Mouse (Mus musculus) limb, embryonic 15.5 days (tissue): ENCODE measurements around the gene Anapc15. TPM values are rescaled to one million over a fixed set of nuclear protein-coding genes. Genes with fewer than 3 reads are reported as not detected.
A peak's percentile ranks its signal among the peaks of the same experiment; 100 is the strongest.
"Not testable (repeated sequence)": the region's sequence is repeated elsewhere in the genome, so short reads cannot be mapped to it uniquely, and the experiment has no call there.

Experiments
- ATAC-seq: fragments of 200-750 bp; cut with Nextera tagmentation; 2 replicates; pipeline ENCODE4 v1.8.0; 2017; ENCODE audit warnings: low read depth, moderate TSS enrichment; ENCODE audit not compliant: insufficient number of reproducible peaks, low FRiP score, low TSS enrichment
- H3K27ac ChIP-seq: fragments of 300-500 bp; sonication (generic); 2 replicates; pipeline ENCODE4 v1.5.1; 2015; ENCODE audit warnings: moderate library complexity, mild to moderate bottlenecking, inconsistent platforms
- H3K27me3 ChIP-seq: fragments of 300-500 bp; sonication (generic); 2 replicates; pipeline ENCODE4 v1.6.1; 2015; ENCODE audit warnings: inconsistent platforms
- H3K36me3 ChIP-seq: fragments of 300-500 bp; sonication (generic); 2 replicates; pipeline ENCODE4 v1.6.1; 2015; ENCODE audit warnings: inconsistent platforms
- H3K4me1 ChIP-seq: fragments of 300-500 bp; sonication (generic); 2 replicates; pipeline ENCODE4 v1.6.1; 2015; ENCODE audit warnings: inconsistent platforms
- H3K4me2 ChIP-seq: fragments of 300-500 bp; sonication (generic); 2 replicates; pipeline ENCODE4 v1.6.1; 2015; ENCODE audit warnings: mild to moderate bottlenecking, inconsistent platforms
- H3K4me3 ChIP-seq: fragments of 300-500 bp; sonication (generic); 2 replicates; pipeline ENCODE4 v1.5.1; 2015; ENCODE audit warnings: mild to moderate bottlenecking, inconsistent platforms
- H3K9ac ChIP-seq: fragments of 300-500 bp; sonication (generic); 2 replicates; pipeline ENCODE4 v1.6.1; 2015; ENCODE audit warnings: inconsistent platforms
- H3K9me3 ChIP-seq: fragments of 300-500 bp; sonication (generic); 2 replicates; pipeline ENCODE4 v1.6.1; 2016; ENCODE audit warnings: inconsistent platforms
- WGBS: fragments of 180-500 bp; shearing (Covaris S2); methylation state at CpG from one replicate; pipeline ENCODE4 v1.1.7; 2015; 5-methylcytosine and 5-hydroxymethylcytosine counted together
- polyA plus RNA-seq: library from polyadenylated mRNA; unstranded; fragments of >200 nt; fragmentation: Nextera tagmentation; extraction: Ambion mirVana; gene quantifications from 2 replicates; pipeline ENCODE4 v1.2.1, GENCODE M21; 2015

The Anapc15 gene
- polyA plus RNA-seq, 1 experiment from 2014 or later: 56.5 TPM

DNA sequence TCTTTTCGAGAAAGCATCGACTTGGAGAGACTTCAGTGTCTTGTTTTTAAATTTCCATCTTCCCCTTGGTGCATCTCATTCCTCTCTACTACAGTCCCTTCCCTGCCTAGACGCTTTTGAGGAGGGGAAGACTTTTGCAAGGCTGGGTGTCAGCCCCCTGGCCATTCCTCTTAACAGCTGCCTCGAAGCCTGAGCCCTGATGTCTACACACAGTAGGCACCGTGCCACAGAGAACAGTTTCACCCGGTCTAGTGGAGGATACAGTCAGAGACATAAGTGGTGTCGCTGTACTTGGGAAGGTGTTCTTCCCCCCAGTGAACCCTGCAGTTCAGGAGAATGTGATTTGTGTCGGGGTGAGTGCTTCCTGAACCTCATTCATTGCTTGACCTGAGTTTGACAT is 43.2 kb downstream of the Anapc15 start:
- Histone ChIP-seq H3K4me3 (peak overlapping the region; percentile 89), H3K4me1 (peaks cover 26% of the 10 kb centered on the region), H3K9me3 (no peaks in the 10 kb centered on the region), H3K36me3 (peaks cover 32% of the 10 kb centered on the region), H3K9ac (peak overlapping the region; percentile 96), H3K27ac (peak overlapping the region; percentile 98), H3K4me2 (peak overlapping the region; percentile 55), H3K27me3 (no peaks in the 10 kb centered on the region)
- ATAC-seq: no peak
- 55% methylated on average over 8 of the region's 8 CpGs for WGBS

DNA sequence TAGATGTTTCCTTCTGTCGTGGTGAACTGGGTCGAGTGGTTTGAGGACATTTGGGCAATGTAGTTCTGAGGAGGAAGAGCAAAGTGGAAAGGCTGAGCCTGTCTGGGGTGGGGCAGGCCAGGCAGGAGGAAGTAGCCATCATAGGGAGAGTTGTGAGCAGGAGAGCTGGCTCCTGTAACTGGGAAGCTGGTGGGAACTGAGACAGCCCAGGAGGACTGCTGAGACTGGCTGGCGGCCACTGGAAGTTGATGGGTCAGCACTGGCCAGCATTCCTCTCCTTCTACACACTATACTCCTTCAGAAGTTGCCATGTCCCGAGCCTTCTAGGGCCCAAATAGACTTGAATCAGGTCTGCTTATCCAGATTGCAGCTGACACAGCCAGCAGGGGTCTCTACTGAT is 44.9 kb downstream of the Anapc15 start:
- Histone ChIP-seq H3K27ac (no peak overlapping the region), H3K4me1 (peaks cover 26% of the 10 kb centered on the region), H3K9me3 (no peaks in the 10 kb centered on the region), H3K4me2 (no peak overlapping the region), H3K4me3 (no peak overlapping the region), H3K36me3 (peaks cover 43% of the 10 kb centered on the region), H3K9ac (no peak overlapping the region), H3K27me3 (no peaks in the 10 kb centered on the region)
- ATAC-seq: no peak
- WGBS: 73% methylated on average over 4 of the region's 4 CpGs

DNA sequence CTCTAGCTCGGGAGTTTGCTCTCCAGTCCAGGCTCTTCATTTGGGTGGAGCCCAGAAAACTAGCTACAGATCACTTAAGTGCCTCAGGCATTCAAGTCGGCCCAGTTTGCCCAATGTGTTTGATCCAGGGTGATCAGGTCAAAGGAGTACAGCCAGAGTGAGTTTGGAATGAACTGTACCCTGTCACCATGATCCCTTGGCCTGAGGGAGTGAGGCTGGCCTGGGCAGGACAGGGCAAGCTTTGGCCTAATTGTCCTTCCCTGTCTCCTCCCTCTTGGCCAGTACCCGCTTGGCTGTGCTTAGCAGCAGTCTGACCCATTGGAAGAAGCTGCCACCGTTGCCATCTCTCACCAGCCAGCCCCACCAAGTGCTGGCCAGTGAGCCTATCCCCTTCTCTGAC is 46.6 kb downstream of the Anapc15 start:
- no peak overlapping the region for H3K9ac ChIP-seq
- H3K36me3 ChIP-seq: peaks cover 60% of the 10 kb centered on the region
- no peaks in the 10 kb centered on the region for H3K9me3 ChIP-seq
- H3K27me3 ChIP-seq: no peaks in the 10 kb centered on the region
- no peak for ATAC-seq
- H3K4me3 ChIP-seq: no peak overlapping the region
- H3K27ac ChIP-seq: no peak overlapping the region
- peaks cover 22% of the 10 kb centered on the region for H3K4me1 ChIP-seq
- no peak overlapping the region for H3K4me2 ChIP-seq
- 72% methylated on average over 4 of the region's 4 CpGs for WGBS

DNA sequence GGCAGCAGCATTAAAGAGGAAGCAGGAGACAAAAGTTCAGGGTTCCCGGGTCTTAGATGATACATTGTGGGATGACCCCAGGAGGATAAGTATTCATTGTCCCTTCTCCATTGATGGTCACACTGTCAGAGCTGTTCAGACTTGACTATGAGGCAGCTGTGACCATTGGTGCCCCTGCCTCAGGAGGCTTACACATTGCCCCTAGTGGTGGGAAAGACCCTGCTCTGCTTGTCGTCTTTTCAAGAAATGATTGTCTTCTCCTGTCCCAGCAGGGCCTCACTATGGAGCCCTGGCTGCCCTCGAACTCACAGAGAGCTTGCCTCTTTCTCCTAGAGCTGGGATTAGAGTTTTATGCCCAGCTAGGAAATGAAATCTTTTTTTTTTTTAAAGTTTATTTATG is 48.5 kb downstream of the Anapc15 start:
- H3K9me3 ChIP-seq: no peaks in the 10 kb centered on the region
- H3K4me1 ChIP-seq: peaks cover 12% of the 10 kb centered on the region
- ATAC-seq: no peak
- peaks cover 60% of the 10 kb centered on the region for H3K36me3 ChIP-seq
- no peaks in the 10 kb centered on the region for H3K27me3 ChIP-seq
- WGBS: 67% methylated on average over 3 of the region's 3 CpGs
- no peak overlapping the region for H3K27ac ChIP-seq
- no peak overlapping the region for H3K4me2 ChIP-seq
- no peak overlapping the region for H3K9ac ChIP-seq
- no peak overlapping the region for H3K4me3 ChIP-seq

DNA sequence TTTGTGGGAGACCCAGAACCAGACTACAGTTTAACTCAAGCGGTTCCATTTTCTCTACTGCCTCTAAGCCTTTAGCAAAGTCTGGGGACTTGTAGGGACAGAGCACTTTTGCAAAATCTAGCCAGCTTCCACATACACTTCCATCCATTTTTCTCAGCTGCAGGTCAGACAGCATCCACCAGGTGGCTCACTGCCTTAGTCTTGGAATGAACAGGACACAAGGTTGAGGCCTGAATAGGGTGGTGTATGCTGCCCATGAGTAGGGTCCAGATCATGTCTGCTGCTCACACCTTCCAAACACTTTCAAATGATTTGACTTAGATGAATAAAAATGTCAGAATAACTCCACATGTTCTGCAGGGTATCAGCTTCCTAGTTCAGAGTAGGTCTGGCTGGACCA is 54.6 kb downstream of the Anapc15 start:
- H3K27ac ChIP-seq: no peak overlapping the region
- WGBS: 31% methylated on average over 1 of the region's 1 CpGs
- H3K4me3 ChIP-seq: no peak overlapping the region
- no peak overlapping the region for H3K9ac ChIP-seq
- peaks cover 20% of the 10 kb centered on the region for H3K36me3 ChIP-seq
- H3K9me3 ChIP-seq: no peaks in the 10 kb centered on the region
- H3K4me2 ChIP-seq: no peak overlapping the region
- ATAC-seq: peak; percentile 58; the same call in 1 of the 2 replicates
- H3K4me1 ChIP-seq: no peaks in the 10 kb centered on the region
- H3K27me3 ChIP-seq: no peaks in the 10 kb centered on the region

DNA sequence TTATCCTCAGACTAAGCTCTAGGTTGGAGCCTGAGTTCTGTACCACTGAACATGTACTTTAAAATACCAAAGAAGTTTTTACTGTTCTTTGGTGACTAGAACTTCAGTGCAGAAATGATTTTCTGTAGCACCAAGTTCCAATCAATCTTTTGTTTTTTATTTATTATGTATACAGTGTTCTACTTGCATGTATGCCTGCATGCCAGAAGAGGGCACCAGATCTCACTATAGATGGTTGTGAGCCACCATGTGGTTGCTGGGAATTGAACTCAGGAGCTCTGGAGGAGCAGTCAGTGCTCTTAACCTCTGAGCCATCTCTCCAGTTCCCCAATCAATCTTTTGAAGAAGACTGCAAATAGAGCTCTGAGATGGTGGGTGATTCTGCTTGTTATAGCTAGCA is 62.4 kb downstream of the Anapc15 start:
- H3K27me3 ChIP-seq, H3K36me3 ChIP-seq, H3K4me3 ChIP-seq, H3K4me2 ChIP-seq, H3K9ac ChIP-seq, H3K27ac ChIP-seq, H3K9me3 ChIP-seq, ATAC-seq, H3K4me1 ChIP-seq: not testable (repeated sequence)

DNA sequence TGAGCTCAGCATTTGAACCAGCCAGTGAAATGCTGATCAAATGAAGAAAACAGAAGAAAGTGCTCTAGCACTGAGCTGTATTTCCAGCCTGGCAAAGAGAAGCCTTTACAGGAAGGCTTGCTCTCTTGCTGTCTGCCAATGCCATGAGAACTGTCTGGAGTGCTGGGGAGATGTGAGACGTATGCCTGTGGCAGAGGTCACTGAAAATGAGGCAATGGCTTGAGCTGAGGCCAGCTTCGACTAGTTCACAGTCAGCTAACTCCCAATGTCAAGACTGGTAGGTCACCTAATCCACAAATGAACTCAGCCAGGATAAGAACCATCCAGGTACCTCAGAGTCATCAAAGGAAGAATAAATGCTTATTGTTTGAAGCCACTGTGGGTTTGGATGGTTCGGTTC is 64.6 kb downstream of the Anapc15 start:
- no peaks in the 10 kb centered on the region for H3K27me3 ChIP-seq
- 85% methylated on average over 3 of the region's 3 CpGs for WGBS
- ATAC-seq: no peak

DNA sequence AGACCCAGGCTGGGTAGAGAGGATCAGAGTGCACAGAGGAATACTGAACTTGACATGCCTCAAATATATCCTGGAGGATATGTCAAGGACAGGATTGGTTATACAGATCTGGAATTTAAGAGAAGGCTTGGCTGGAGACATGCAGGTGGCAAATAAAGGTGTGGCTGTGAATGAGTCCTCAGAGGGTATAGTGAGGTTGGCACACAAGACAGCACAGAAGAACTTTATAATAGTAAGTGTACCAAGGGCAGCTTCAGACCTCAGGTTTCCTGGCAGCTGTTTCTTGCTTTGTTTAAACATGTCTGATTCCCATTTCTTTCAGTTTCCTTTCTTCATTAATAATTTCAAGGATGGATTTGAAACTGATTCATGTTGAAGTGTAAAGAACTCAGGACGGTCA is 69.0 kb downstream of the Anapc15 start:
- 82% methylated on average over 1 of the region's 1 CpGs for WGBS

More for the DNA sequence above, 64.6 kb downstream of the Anapc15 start:
- Histone ChIP-seq H3K9ac (no peak overlapping the region), H3K4me1 (peaks cover 5% of the 10 kb centered on the region; the same call in 1 of the 2 replicates), H3K27ac (no peak overlapping the region), H3K4me3 (no peak overlapping the region), H3K9me3 (no peaks in the 10 kb centered on the region), H3K36me3 (no peaks in the 10 kb centered on the region), H3K4me2 (no peak overlapping the region)

DNA sequence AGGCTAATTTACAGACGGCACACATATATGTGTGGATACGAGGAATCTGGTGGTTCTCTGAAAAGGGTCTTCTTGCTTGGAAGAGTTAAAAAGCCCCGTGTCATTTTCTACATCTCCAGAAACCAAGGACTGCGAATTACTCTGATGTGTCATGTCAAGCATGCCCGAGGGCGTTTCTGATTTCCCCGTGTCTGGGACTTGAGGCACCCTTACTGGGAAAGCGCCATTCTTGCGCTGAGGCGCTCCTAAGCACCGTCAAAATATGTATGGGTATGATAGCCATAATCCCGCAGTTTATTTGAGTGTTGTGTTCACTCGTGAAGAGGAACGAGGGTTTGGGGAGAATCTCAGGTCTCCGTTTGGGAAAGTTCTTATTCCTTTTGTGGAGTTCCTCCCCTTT is 69.8 kb downstream of the Anapc15 start:
- peak overlapping the region; percentile 61 for H3K4me2 ChIP-seq
- ATAC-seq: 0 out of 2 replicates have a peak, but pooled peaks have one; percentile 4
- no peaks in the 10 kb centered on the region for H3K9me3 ChIP-seq
- WGBS: 4% methylated on average over 15 of the region's 15 CpGs
- H3K27ac ChIP-seq: peak overlapping the region; percentile 89
- H3K36me3 ChIP-seq: no peaks in the 10 kb centered on the region
- H3K4me3 ChIP-seq: peak overlapping the region; percentile 75
- H3K4me1 ChIP-seq: peaks cover 9% of the 10 kb centered on the region; the same call in 1 of the 2 replicates
- no peaks in the 10 kb centered on the region for H3K27me3 ChIP-seq
- H3K9ac ChIP-seq: peak overlapping the region; percentile 65

More for the DNA sequence above, 69.0 kb downstream of the Anapc15 start:
- Histone ChIP-seq H3K4me2 (peak overlapping the region; percentile 61; the same call in 1 of the 2 replicates), H3K4me3 (peak overlapping the region; percentile 75; the same call in 1 of the 2 replicates), H3K4me1 (peaks cover 9% of the 10 kb centered on the region; the same call in 1 of the 2 replicates), H3K27ac (no peak overlapping the region), H3K9me3 (no peaks in the 10 kb centered on the region), H3K9ac (no peak overlapping the region), H3K27me3 (no peaks in the 10 kb centered on the region), H3K36me3 (no peaks in the 10 kb centered on the region)
- no peak for ATAC-seq

DNA sequence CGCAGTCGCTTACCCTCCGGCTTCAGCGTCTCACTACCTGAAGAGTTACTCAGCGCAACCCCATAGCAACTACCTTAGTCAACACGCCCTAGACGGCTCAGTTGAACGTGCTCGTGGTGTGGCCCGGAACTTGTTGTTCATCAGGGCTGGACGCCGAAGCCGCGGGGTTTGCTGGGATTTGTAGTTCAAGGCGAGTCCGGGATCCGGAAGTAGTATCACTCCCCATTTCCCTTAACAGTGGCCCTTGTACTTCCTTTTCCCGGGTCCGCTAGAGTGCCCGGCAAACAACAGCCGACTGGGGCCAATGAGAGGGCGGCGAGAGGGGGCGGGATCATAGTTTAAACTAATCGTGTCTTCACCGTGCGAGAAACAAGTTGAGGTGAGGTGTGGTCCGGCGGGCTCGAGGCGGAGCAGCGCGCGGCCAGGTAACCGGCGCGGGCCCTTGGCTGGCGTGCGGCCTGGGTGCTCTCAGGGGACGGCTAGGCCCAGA is 70.3 kb downstream of the Anapc15 start, which contains the start of the genes Lrrc51 and Numa1:
TSS of gene Lrrc51 (minus strand) at position 145 of the 490 bp plus-strand sequence.
TSS of gene Numa1 (plus strand) at position 361 of the 490 bp plus-strand sequence.
- WGBS: under 1% methylated on average over 40 of the region's 40 CpGs
- peak; percentile 98 for ATAC-seq
- Histone ChIP-seq H3K4me1 (peaks cover 9% of the 10 kb centered on the region; the same call in 1 of the 2 replicates), H3K36me3 (no peaks in the 10 kb centered on the region), H3K9ac (peak within 1 kb of the TSS; percentile 71), H3K9me3 (no peaks in the 10 kb centered on the region), H3K4me3 (peak within 1 kb of the TSS; percentile 75), H3K27me3 (no peaks in the 10 kb centered on the region), H3K4me2 (peak within 1 kb of the TSS; percentile 61), H3K27ac (peak within 1 kb of the TSS; percentile 89)

DNA sequence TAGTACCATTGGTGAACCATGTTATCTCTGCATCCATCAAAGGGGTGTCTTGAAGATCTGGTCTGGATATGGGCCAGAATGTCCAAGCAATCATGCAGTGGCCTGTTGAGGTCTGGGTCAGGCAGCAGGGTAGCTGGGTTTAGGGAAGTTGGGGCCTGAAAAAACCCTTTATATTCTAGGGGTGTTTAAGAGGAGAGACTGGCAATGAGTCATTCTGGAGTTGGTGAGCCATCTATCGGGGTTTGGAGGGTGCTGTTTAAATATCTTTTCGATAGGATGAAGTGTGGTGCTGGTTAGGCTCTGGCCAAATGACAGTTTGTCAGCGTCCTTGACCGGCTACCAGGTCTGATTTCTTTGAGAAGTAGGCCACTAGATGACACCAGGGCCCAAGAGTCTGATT is 72.4 kb downstream of the Anapc15 start:
- H3K4me1 ChIP-seq: peaks cover 9% of the 10 kb centered on the region; the same call in 1 of the 2 replicates
- no peaks in the 10 kb centered on the region for H3K27me3 ChIP-seq
- H3K9ac ChIP-seq: no peak overlapping the region
- no peak overlapping the region for H3K27ac ChIP-seq
- H3K36me3 ChIP-seq: no peaks in the 10 kb centered on the region
- H3K4me3 ChIP-seq: no peak overlapping the region
- no peak for ATAC-seq
- no peak overlapping the region for H3K4me2 ChIP-seq
- H3K9me3 ChIP-seq: no peaks in the 10 kb centered on the region
- WGBS: 93% methylated on average over 4 of the region's 4 CpGs

DNA sequence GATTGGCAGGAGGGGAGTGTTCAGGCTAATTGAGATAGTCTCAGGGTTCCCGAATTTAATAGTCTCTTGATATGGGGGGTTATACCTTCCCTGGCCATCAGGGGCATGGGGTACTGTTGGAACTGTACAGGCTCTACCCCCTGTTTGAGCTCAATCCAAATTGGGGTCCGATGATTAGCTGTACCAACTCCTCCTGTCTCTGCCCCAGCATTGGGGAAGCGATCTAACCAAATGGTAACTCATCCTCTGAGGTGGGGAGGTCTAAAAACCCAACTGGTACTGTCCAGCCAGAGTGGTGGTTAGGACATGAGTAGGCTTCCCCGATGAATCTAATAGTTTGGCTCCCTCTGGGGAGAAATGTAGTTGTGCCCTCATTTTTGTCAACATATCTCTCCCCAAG is 73.5 kb downstream of the Anapc15 start:
- Histone ChIP-seq H3K4me3 (no peak overlapping the region), H3K36me3 (no peaks in the 10 kb centered on the region), H3K9me3 (no peaks in the 10 kb centered on the region), H3K27ac (no peak overlapping the region), H3K9ac (no peak overlapping the region), H3K4me1 (peaks cover 9% of the 10 kb centered on the region; the same call in 1 of the 2 replicates), H3K4me2 (no peak overlapping the region), H3K27me3 (no peaks in the 10 kb centered on the region)
- ATAC-seq: no peak
- WGBS: 99% methylated on average over 4 of the region's 4 CpGs
